Mouse (Mus musculus): ENCODE measurements around the gene Asb5. TPM values are rescaled to one million over a fixed set of nuclear protein-coding genes. Genes with fewer than 3 reads are reported as not detected.

The Asb5 gene
- polyA plus RNA-seq, 2 experiments = 0.18 to 1.2 TPM

DNA sequence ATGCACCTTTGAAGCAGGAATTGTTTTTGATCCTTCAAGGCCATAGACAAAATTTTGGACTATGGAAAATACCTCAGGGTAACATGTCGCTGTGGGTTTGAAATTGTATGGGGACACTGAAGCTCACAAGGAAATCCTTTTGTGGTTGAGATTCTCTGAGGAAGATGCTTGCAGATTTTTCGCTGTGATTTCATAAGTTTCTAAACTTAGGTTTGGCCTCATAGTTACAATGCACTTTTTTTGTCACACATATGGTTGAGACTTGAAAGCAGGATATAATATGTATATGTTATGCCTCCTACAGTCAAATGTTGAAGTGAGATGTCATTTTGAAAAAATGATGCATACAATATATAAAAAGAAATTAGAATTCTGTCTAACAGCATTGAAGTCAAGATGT, 25.5 kb downstream of the Asb5 start:
- Histone ChIP-seq H3K9ac (replicated peaks) (no peak overlapping the region), H3K4me3 (ENCODE audit: insufficient read depth in 1 of 2, low read depth in 2 of 2, low read length in 2 of 2) (no peak overlapping the region), H3K4me2 (ENCODE audit: low read depth) (no peak overlapping the region), H3K27me3 (ENCODE audit: control insufficient read depth, insufficient read depth, low read length) (no peaks in the 10 kb centered on the region), H3K9me3 (ENCODE audit: control insufficient read depth, low read length) (no peaks in the 10 kb centered on the region), H3K4me1 (replicated peaks; ENCODE audit: control insufficient read depth in 2 of 2, insufficient read depth in 2 of 2, low read length in 1 of 2) (no peaks in the 10 kb centered on the region), H3K27ac (no peak overlapping the region), H3K36me3 (replicated peaks; ENCODE audit: control insufficient read depth, insufficient read depth, low read depth) (no peaks in the 10 kb centered on the region)
- no peak for ATAC-seq (ENCODE audit: insufficient read depth)
- TF ChIP-seq CTCF (IDR thresholded peaks at IDR 0.05; ENCODE audit: low read depth) (no peak), EP300 (IDR thresholded peaks at IDR 0.05; ENCODE audit: low read depth) (no peak)
- DNase-seq (ENCODE audit: low read depth in 3 of 3, low spot score in 3 of 3) = no peak
- 38% methylated on average over 2 of the region's 2 CpGs for WGBS (ENCODE audit: insufficient replicate concordance)

DNA sequence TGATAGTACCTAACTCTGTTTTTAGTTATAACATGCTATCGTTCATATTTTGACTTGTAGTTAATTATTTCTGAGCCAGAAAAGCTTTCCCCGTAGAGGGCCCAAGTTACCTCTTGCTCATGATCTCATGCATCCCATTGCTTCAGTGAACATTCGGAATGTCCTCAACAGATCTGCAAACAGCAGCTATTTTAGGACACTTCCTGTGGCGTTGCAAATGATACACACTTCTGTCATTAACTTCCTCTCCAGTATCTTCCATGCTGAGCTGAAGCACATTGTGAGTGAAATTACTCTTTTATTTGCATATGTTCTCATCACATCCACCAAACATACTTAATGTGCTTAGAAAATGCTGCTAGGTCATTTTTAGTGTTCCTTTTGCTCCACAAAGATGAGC, 32.8 kb downstream of the Asb5 start:
- no peak overlapping the region for H3K4me2 ChIP-seq (ENCODE audit: low read depth)
- WGBS (ENCODE audit: insufficient replicate concordance) = 20% methylated on average over 4 of the region's 4 CpGs
- no peaks in the 10 kb centered on the region for H3K27me3 ChIP-seq (ENCODE audit: control insufficient read depth, insufficient read depth, low read length)
- no peaks in the 10 kb centered on the region for H3K9me3 ChIP-seq (ENCODE audit: control insufficient read depth, low read length)
- no peaks in the 10 kb centered on the region for H3K36me3 ChIP-seq (replicated peaks; ENCODE audit: control insufficient read depth, insufficient read depth, low read depth)
- no peak overlapping the region for H3K9ac ChIP-seq (replicated peaks)
- H3K27ac ChIP-seq = no peak overlapping the region
- TF ChIP-seq CTCF (IDR thresholded peaks at IDR 0.05; ENCODE audit: low read depth) = no peak
- no peak overlapping the region for H3K4me3 ChIP-seq (ENCODE audit: insufficient read depth in 1 of 2, low read depth in 2 of 2, low read length in 2 of 2)
- no peak for DNase-seq (ENCODE audit: low read depth in 3 of 3, low spot score in 3 of 3)
- ATAC-seq (ENCODE audit: insufficient read depth) = no peak
- no peaks in the 10 kb centered on the region; a peak in 1 of 4 replicates for H3K4me1 ChIP-seq (replicated peaks; ENCODE audit: control insufficient read depth in 2 of 2, insufficient read depth in 2 of 2, low read length in 1 of 2)

DNA sequence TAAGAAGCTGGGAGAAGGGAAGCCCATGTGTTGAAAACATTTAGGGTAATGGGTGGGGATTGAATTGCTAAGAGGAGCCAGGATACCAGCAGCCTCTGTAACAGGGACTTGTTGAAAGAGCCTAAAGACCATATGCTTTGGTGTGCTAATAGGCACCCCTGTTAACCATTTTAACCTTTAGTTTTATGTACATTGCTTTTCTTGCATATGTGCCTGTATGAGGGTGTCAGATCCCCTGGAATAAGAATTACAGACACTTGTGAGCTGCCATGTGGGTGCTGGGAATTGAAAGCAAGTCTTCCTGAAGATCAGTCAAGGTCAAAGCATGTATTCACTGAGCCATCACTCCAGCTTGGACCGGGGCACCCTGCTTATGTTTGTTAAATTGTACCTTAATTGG, 35.8 kb downstream of the Asb5 start:
- WGBS (ENCODE audit: insufficient replicate concordance) = 65% methylated on average over 1 of the region's 1 CpGs
- Histone ChIP-seq H3K9ac (replicated peaks) (no peak overlapping the region), H3K4me1 (replicated peaks; ENCODE audit: control insufficient read depth in 2 of 2, insufficient read depth in 2 of 2, low read length in 1 of 2) (no peaks in the 10 kb centered on the region; a peak in 1 of 4 replicates), H3K4me3 (ENCODE audit: insufficient read depth in 1 of 2, low read depth in 2 of 2, low read length in 2 of 2) (no peak overlapping the region), H3K4me2 (ENCODE audit: low read depth) (no peak overlapping the region), H3K27me3 (ENCODE audit: control insufficient read depth, insufficient read depth, low read length) (no peaks in the 10 kb centered on the region), H3K9me3 (ENCODE audit: control insufficient read depth, low read length) (no peaks in the 10 kb centered on the region), H3K27ac (no peak overlapping the region), H3K36me3 (replicated peaks; ENCODE audit: control insufficient read depth, insufficient read depth, low read depth) (no peaks in the 10 kb centered on the region)
- ATAC-seq (ENCODE audit: insufficient read depth) (no peak), DNase-seq (ENCODE audit: low read depth in 3 of 3, low spot score in 3 of 3) (no peak)
- no peak for TF ChIP-seq CTCF (IDR thresholded peaks at IDR 0.05; ENCODE audit: low read depth)
- TF ChIP-seq EP300 (IDR thresholded peaks at IDR 0.05; ENCODE audit: low read depth) = no peak

DNA sequence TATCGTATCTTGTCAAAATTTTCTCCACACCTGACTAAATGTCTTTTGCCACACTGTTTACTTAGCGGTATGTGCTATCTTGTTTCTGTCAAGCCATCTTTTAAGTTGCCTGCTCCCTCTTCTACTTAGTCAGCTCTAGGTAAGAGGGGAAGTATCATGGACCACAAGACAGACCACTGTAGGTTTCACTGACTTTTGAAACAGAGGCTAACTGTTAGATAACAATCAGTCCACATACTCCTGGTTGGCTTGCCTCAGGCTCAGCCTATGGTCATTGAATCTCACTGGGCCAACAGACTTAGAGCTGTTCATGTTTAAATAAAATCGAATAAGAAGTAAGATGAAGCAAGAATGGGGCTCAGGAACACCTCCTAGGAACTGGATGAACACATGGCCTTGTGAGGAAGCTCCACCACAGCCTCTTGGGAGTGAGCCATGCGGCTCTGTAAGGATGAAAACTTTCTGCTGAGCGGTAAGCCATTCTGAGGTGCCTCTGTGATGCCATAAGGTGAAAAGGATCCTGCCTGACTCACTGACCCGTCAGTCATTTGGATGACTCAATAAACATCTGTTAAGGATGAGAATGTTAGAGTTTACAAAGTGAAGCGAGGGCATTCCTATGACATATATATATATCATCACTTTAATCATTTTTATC, 36.4 kb downstream of the Asb5 start:
- H3K4me1 ChIP-seq (replicated peaks; ENCODE audit: control insufficient read depth in 2 of 2, insufficient read depth in 2 of 2, low read length in 1 of 2) = no peaks in the 10 kb centered on the region; a peak in 1 of 4 replicates

DNA sequence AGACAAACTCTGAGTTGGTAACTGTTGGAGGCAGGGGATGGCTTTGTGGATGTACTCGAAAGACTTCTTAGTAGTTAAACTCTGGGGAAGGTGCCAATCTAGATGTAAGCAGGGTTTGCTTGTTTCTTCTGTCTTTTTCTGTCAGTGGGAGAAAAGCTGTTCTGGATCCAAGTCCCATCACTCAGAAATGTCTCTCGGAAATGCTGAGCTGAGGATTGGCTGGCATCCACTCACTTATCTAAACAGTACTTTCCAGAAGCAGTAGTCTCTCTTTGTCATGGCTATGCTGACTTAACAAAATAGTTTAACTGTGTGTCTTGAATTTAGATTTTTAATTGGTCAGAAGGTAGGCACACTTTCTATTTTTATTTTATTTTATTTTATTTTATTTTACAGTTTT, 37.8 kb downstream of the Asb5 start:
- H3K4me2 ChIP-seq (ENCODE audit: low read depth) = no peak overlapping the region
- no peaks in the 10 kb centered on the region for H3K27me3 ChIP-seq (ENCODE audit: control insufficient read depth, insufficient read depth, low read length)
- H3K36me3 ChIP-seq (replicated peaks; ENCODE audit: control insufficient read depth, insufficient read depth, low read depth) = no peaks in the 10 kb centered on the region
- no peak overlapping the region for H3K9ac ChIP-seq (replicated peaks)
- 58% methylated on average over 2 of the region's 2 CpGs for WGBS (ENCODE audit: insufficient replicate concordance)
- H3K27ac ChIP-seq = no peak overlapping the region
- H3K4me1 ChIP-seq (replicated peaks; ENCODE audit: control insufficient read depth in 2 of 2, insufficient read depth in 2 of 2, low read length in 1 of 2) = peaks cover 0 to 3% of the 10 kb centered on the region in 2 experiments; a peak in 1 of 4 replicates
- no peak overlapping the region for H3K4me3 ChIP-seq (ENCODE audit: insufficient read depth in 1 of 2, low read depth in 2 of 2, low read length in 2 of 2)
- ATAC-seq (ENCODE audit: insufficient read depth) = no peak
- no peaks in the 10 kb centered on the region for H3K9me3 ChIP-seq (ENCODE audit: control insufficient read depth, low read length)
- no peak for DNase-seq (ENCODE audit: low read depth in 3 of 3, low spot score in 3 of 3)
- TF ChIP-seq EP300 (IDR thresholded peaks at IDR 0.05; ENCODE audit: low read depth) (no peak), CTCF (IDR thresholded peaks at IDR 0.05; ENCODE audit: low read depth) (no peak)

More for the DNA sequence above, 36.4 kb downstream of the Asb5 start:
- H3K27ac ChIP-seq = no peak overlapping the region
- H3K4me3 ChIP-seq (ENCODE audit: insufficient read depth in 1 of 2, low read depth in 2 of 2, low read length in 2 of 2) = no peak overlapping the region
- TF ChIP-seq EP300 (IDR thresholded peaks at IDR 0.05; ENCODE audit: low read depth) (no peak), CTCF (IDR thresholded peaks at IDR 0.05; ENCODE audit: low read depth) (no peak)
- WGBS (ENCODE audit: insufficient replicate concordance) = 65% methylated on average over 7 of the region's 7 CpGs
- no peak overlapping the region for H3K9ac ChIP-seq (replicated peaks)
- H3K27me3 ChIP-seq (ENCODE audit: control insufficient read depth, insufficient read depth, low read length) = no peaks in the 10 kb centered on the region
- H3K4me2 ChIP-seq (ENCODE audit: low read depth) = no peak overlapping the region
- ATAC-seq (ENCODE audit: insufficient read depth) (no peak), DNase-seq (ENCODE audit: low read depth in 3 of 3, low spot score in 3 of 3) (no peak)
- no peaks in the 10 kb centered on the region for H3K9me3 ChIP-seq (ENCODE audit: control insufficient read depth, low read length)
- no peaks in the 10 kb centered on the region for H3K36me3 ChIP-seq (replicated peaks; ENCODE audit: control insufficient read depth, insufficient read depth, low read depth)

Measured in liver, embryonic 14.5 days (tissue).